9 mouse cellular contexts compared by ENCODE assay signal in the genomic region with DNA sequence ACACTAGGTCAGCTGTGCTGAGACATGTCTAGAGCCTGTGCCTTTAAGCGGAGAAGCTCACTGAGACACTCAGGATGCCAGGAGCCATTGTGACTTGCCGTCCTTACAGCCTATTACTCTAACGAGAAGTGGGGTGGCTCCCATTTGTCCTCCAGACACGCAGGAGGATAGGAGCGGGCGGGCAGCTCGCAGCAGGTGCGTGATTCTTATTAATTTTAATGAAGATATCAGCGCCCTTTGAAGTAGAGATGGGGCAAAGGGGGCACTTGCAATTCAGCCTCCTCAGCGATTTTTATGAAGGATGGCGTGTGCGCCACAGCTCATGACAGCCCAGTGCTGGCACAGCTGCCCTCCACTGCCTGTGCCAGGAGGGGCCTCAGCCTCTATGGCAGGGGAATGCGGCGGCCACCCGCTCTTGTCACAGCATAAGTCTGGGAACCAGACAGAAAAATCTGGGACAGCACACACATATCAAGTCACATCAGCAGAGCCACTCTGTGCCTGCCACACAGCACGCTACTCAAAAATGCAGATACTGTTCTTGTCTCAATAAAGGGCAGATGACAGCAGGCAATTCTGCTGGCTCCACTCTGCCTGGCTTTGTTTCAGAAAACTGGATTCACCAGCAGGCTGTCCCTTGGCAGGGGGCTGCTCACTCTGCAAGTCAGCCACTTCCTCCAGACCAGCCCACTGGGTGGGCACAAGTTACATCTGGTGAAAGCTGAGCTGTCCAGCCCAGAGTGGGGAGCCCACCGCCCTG. TPM values are rescaled to one million over a fixed set of nuclear protein-coding genes. Genes with fewer than 3 reads are reported as not detected.
DNase-seq lines count a peak whose midpoint lies in the region; ATAC-seq and TF ChIP-seq lines count a peak whose summit lies in the region.
"Had no signal": no experiment of that assay in that cellular context is flagged by ENCODE, and none has a peak within 500 bp of the region (broad histone marks: within the 10 kb centered on the region; RNA-seq: fewer than 3 reads in every experiment).

No protein-coding gene starts in this region.

- H3K4me2 ChIP-seq in lung, embryonic 15.5 days, result no peak overlapping the region
- H3K4me2 ChIP-seq in lung, postnatal 0 days (replicated peaks; ENCODE audit: low read depth, low read length), result no peak overlapping the region
- no peak overlapping the region for H3K4me2 ChIP-seq in intestine, postnatal 0 days (replicated peaks; ENCODE audit: low read depth)
- H3K4me2 ChIP-seq: liver, embryonic 15.5 days had no signal

- H3K4me1 ChIP-seq in lung, embryonic 15.5 days, result peaks cover 12% of the 10 kb centered on the region
- H3K4me1 ChIP-seq in lung, postnatal 0 days (ENCODE audit: insufficient read depth, low read depth, low read length), result no peaks in the 10 kb centered on the region
- peaks cover 9% of the 10 kb centered on the region for H3K4me1 ChIP-seq in embryonic facial prominence, embryonic 10.5 days
- no peaks in the 10 kb centered on the region for H3K4me1 ChIP-seq in intestine, postnatal 0 days (replicated peaks; ENCODE audit: control insufficient read depth, insufficient read depth, low read length)
- H3K4me1 ChIP-seq: liver, embryonic 15.5 days had no signal

- H3K36me3 ChIP-seq in lung, embryonic 15.5 days, result no peaks in the 10 kb centered on the region
- H3K36me3 ChIP-seq in lung, postnatal 0 days (ENCODE audit: insufficient read depth, low read length), result no peaks in the 10 kb centered on the region
- H3K36me3 ChIP-seq in embryonic facial prominence, embryonic 10.5 days (replicated peaks), result no peaks in the 10 kb centered on the region
- no peaks in the 10 kb centered on the region for H3K36me3 ChIP-seq in intestine, postnatal 0 days (ENCODE audit: control insufficient read depth, insufficient read depth)
- H3K36me3 ChIP-seq: liver, embryonic 15.5 days had no signal

- TF ChIP-seq EP300 in lung, postnatal 0 days (IDR thresholded peaks at IDR 0.05), result no peak

- peak; percentile 45; the same call in 1 of the 2 replicates for ATAC-seq in lung, embryonic 15.5 days (ENCODE audit: borderline replicate concordance, extremely low read depth, low FRiP score, low TSS enrichment)
- ATAC-seq in lung, postnatal 0 days, result no peak; the same call in 1 of the 2 replicates
- ATAC-seq in megakaryocyte progenitor cell, adult 5-6 weeks (replicated peaks; ENCODE audit: poor library complexity), result no peak
- ATAC-seq in intestine, postnatal 0 days, result no peak

- 54% methylated on average over 17 of the region's 17 CpGs for WGBS in lung, embryonic 15.5 days
- WGBS in lung, postnatal 0 days, result 54% methylated on average over 17 of the region's 17 CpGs
- 70% methylated on average over 17 of the region's 17 CpGs for WGBS in embryonic facial prominence, embryonic 10.5 days
- WGBS in intestine, postnatal 0 days, result 67% methylated on average over 17 of the region's 17 CpGs

- no peaks in the 10 kb centered on the region for H3K9me3 ChIP-seq in lung, embryonic 15.5 days
- H3K9me3 ChIP-seq in lung, postnatal 0 days (ENCODE audit: low read length), result no peaks in the 10 kb centered on the region
- H3K9me3 ChIP-seq in embryonic facial prominence, embryonic 10.5 days, result no peaks in the 10 kb centered on the region
- H3K9me3 ChIP-seq in intestine, postnatal 0 days (ENCODE audit: control insufficient read depth), result no peaks in the 10 kb centered on the region
- H3K9me3 ChIP-seq: liver, embryonic 15.5 days had no signal

- H3K27ac ChIP-seq in lung, embryonic 15.5 days, result no peak overlapping the region; the same call in 1 of the 2 replicates
- H3K27ac ChIP-seq in lung, postnatal 0 days (ENCODE audit: low read length), result no peak overlapping the region
- H3K27ac ChIP-seq in embryonic facial prominence, embryonic 10.5 days (replicated peaks), result 0 out of 2 replicates have a peak overlapping the region, but pooled peaks have one; percentile 48
- H3K27ac ChIP-seq in intestine, postnatal 0 days (ENCODE audit: low read depth, low read length), result no peak overlapping the region
- H3K27ac ChIP-seq: liver, embryonic 15.5 days had no signal

- H3K27me3 ChIP-seq in lung, embryonic 15.5 days, result no peaks in the 10 kb centered on the region
- no peaks in the 10 kb centered on the region for H3K27me3 ChIP-seq in lung, postnatal 0 days (replicated peaks; ENCODE audit: insufficient read depth, low read length)
- no peaks in the 10 kb centered on the region for H3K27me3 ChIP-seq in embryonic facial prominence, embryonic 10.5 days (replicated peaks; ENCODE audit: low read depth, poor library complexity, severe bottlenecking)
- H3K27me3 ChIP-seq in intestine, postnatal 0 days (replicated peaks; ENCODE audit: control insufficient read depth, insufficient read depth, low read length), result no peaks in the 10 kb centered on the region
- H3K27me3 ChIP-seq: liver, embryonic 15.5 days had no signal

- DNase-seq in lung, postnatal 0 days (ENCODE audit: low spot score), result no peak
- no peak for DNase-seq in embryonic facial prominence, embryonic 10.5 days (ENCODE audit: low spot score)
- peak; percentile 52 for DNase-seq in layer of hippocampus, adult 9-10 months (ENCODE audit: low spot score)
- DNase-seq in right cerebral cortex, postnatal 14 days, result peak; percentile 42
- DNase-seq in adipocyte (ENCODE audit: low spot score), result no peak

- TF ChIP-seq CTCF in lung, postnatal 0 days (IDR thresholded peaks at IDR 0.05), result no peak
- TF ChIP-seq CTCF in intestine, postnatal 0 days (IDR thresholded peaks at IDR 0.05; ENCODE audit: low read depth), result no peak

- H3K9ac ChIP-seq in lung, embryonic 15.5 days, result no peak overlapping the region
- no peak overlapping the region for H3K9ac ChIP-seq in lung, postnatal 0 days (replicated peaks; ENCODE audit: low read depth)
- H3K9ac ChIP-seq in intestine, postnatal 0 days (ENCODE audit: low read depth, low read length), result no peak overlapping the region
- H3K9ac ChIP-seq: liver, embryonic 15.5 days had no signal

- H3K4me3 ChIP-seq in lung, embryonic 15.5 days, result no peak overlapping the region
- no peak overlapping the region for H3K4me3 ChIP-seq in lung, postnatal 0 days (ENCODE audit: low read depth, low read length)
- no peak overlapping the region for H3K4me3 ChIP-seq in embryonic facial prominence, embryonic 10.5 days
- no peak overlapping the region for H3K4me3 ChIP-seq in intestine, postnatal 0 days (ENCODE audit: low read depth, low read length)
- H3K4me3 ChIP-seq: liver, embryonic 15.5 days had no signal

RNA-seq across cellular contexts. Expression of a gene that starts 15.5 kb away (rescaled TPM):
- polyA plus RNA-seq in lung, embryonic 15.5 days (2015; fragmentation: Nextera tagmentation; extraction: Ambion mirVana), result 2.7 and 3.3 TPM in 2 replicates
- 2.2 and 2.8 TPM in 2 replicates for polyA plus RNA-seq in lung, postnatal 0 days (2015; fragmentation: Nextera tagmentation; extraction: Ambion mirVana)
- polyA plus RNA-seq in embryonic facial prominence, embryonic 10.5 days (2016; fragmentation: Nextera tagmentation; extraction: Ambion mirVana), result 0.10 and 0.31 TPM in 2 replicates
- not detected in 2 replicates for total RNA-seq in megakaryocyte progenitor cell, adult 5-6 weeks (2015)
- 0.17 and 0.95 TPM in 2 replicates for total RNA-seq in megakaryocyte progenitor cell, adult 5-6 weeks (2017)
- 0.58 and 0.85 TPM in 2 replicates for polyA plus RNA-seq in intestine, postnatal 0 days (2015; fragmentation: Nextera tagmentation; extraction: Ambion mirVana)

RNA-seq across cellular contexts. Expression of a gene that starts 25.4 kb away (rescaled TPM):
- polyA plus RNA-seq in lung, embryonic 15.5 days (2015; fragmentation: Nextera tagmentation; extraction: Ambion mirVana), result 0.10 TPM in 1 of 2 replicates, not detected in the other
- not detected in 2 replicates for polyA plus RNA-seq in lung, postnatal 0 days (2015; fragmentation: Nextera tagmentation; extraction: Ambion mirVana)
- polyA plus RNA-seq in embryonic facial prominence, embryonic 10.5 days (2016; fragmentation: Nextera tagmentation; extraction: Ambion mirVana), result not detected in 2 replicates
- total RNA-seq in megakaryocyte progenitor cell, adult 5-6 weeks (2015), result not detected in 2 replicates
- total RNA-seq in megakaryocyte progenitor cell, adult 5-6 weeks (2017), result not detected in 2 replicates
- not detected in 2 replicates for polyA plus RNA-seq in intestine, postnatal 0 days (2015; fragmentation: Nextera tagmentation; extraction: Ambion mirVana)
- polyA plus RNA-seq: liver, embryonic 15.5 days had no signal

RNA-seq across cellular contexts. Expression of a gene that starts 28.0 kb away (rescaled TPM):
- polyA plus RNA-seq in lung, embryonic 15.5 days (2015; fragmentation: Nextera tagmentation; extraction: Ambion mirVana), result 664 and 702 TPM in 2 replicates
- 575 and 592 TPM in 2 replicates for polyA plus RNA-seq in lung, postnatal 0 days (2015; fragmentation: Nextera tagmentation; extraction: Ambion mirVana)
- 685 and 712 TPM in 2 replicates for polyA plus RNA-seq in embryonic facial prominence, embryonic 10.5 days (2016; fragmentation: Nextera tagmentation; extraction: Ambion mirVana)
- total RNA-seq in megakaryocyte progenitor cell, adult 5-6 weeks (2015), result 2,571 and 2,731 TPM in 2 replicates
- total RNA-seq in megakaryocyte progenitor cell, adult 5-6 weeks (2017), result 4,806 and 4,883 TPM in 2 replicates
- polyA plus RNA-seq in intestine, postnatal 0 days (2015; fragmentation: Nextera tagmentation; extraction: Ambion mirVana), result 486 and 504 TPM in 2 replicates

RNA-seq across cellular contexts. Expression of a gene that starts 41.7 kb away (rescaled TPM):
- 30.7 and 34.5 TPM in 2 replicates for polyA plus RNA-seq in lung, embryonic 15.5 days (2015; fragmentation: Nextera tagmentation; extraction: Ambion mirVana)
- 18.9 and 21.5 TPM in 2 replicates for polyA plus RNA-seq in lung, postnatal 0 days (2015; fragmentation: Nextera tagmentation; extraction: Ambion mirVana)
- polyA plus RNA-seq in embryonic facial prominence, embryonic 10.5 days (2016; fragmentation: Nextera tagmentation; extraction: Ambion mirVana), result 34.3 and 35.1 TPM in 2 replicates
- 29.7 and 29.9 TPM in 2 replicates for total RNA-seq in megakaryocyte progenitor cell, adult 5-6 weeks (2015)
- total RNA-seq in megakaryocyte progenitor cell, adult 5-6 weeks (2017), result 25.7 and 31.9 TPM in 2 replicates
- polyA plus RNA-seq in intestine, postnatal 0 days (2015; fragmentation: Nextera tagmentation; extraction: Ambion mirVana), result 12.4 and 13.8 TPM in 2 replicates

RNA-seq across cellular contexts. Expression of a gene that starts 55.5 kb away (rescaled TPM):
- polyA plus RNA-seq in lung, embryonic 15.5 days (2015; fragmentation: Nextera tagmentation; extraction: Ambion mirVana), result 0.24 TPM in 1 of 2 replicates, not detected in the other
- polyA plus RNA-seq in lung, postnatal 0 days (2015; fragmentation: Nextera tagmentation; extraction: Ambion mirVana), result 0.14 TPM in 1 of 2 replicates, not detected in the other
- polyA plus RNA-seq in embryonic facial prominence, embryonic 10.5 days (2016; fragmentation: Nextera tagmentation; extraction: Ambion mirVana), result 0.14 and 0.24 TPM in 2 replicates
- not detected in 2 replicates for total RNA-seq in megakaryocyte progenitor cell, adult 5-6 weeks (2015)
- 0.37 and 0.61 TPM in 2 replicates for total RNA-seq in megakaryocyte progenitor cell, adult 5-6 weeks (2017)
- not detected in 2 replicates for polyA plus RNA-seq in intestine, postnatal 0 days (2015; fragmentation: Nextera tagmentation; extraction: Ambion mirVana)
- polyA plus RNA-seq: liver, embryonic 15.5 days had no signal

Comparison
In these comparisons a context has a peak if more than half of its experiments do, and no peak if none do; other contexts are left out.
1. DNase-seq: peak in layer of hippocampus, adult 9-10 months (single experiment) and right cerebral cortex, postnatal 14 days (single experiment); none in lung, postnatal 0 days (single experiment), embryonic facial prominence, embryonic 10.5 days (single experiment) and adipocyte (single experiment).